Mouse (Mus musculus): ENCODE measurements around the gene Bcl11b.
A peak's percentile ranks its signal among the peaks of the same experiment; 100 is the strongest.

Gene Bcl11b

GRCm38 (mm10) chr12:107931476-107931875 lies 71.9 kb downstream of the Bcl11b start:
- no peak for DNase-seq (ENCODE audit: low spot score)

- DNase-seq (ENCODE audit: low spot score): peak; percentile 27
These were observed 72.6 kb downstream of the Bcl11b start for GRCm38 (mm10) chr12:107930611-107931350.

DNA sequence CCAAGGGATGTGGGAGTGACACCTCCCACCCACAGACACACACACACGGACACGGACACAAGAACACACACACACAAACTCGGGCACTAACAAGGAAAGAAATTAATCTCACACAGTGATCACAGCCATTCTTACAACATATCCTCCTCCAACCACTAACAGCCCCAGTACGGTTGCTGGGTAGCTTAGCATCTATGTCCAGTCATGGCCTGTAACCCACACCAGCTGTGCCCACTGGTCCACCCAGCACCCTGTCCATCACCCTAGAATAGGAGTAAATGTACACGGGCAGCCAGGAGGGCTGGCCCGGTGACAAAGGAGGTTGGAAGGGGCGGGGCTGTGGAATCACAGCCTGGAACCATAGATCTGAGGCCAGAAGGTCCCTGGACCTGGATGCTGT lies 74.5 kb downstream of the Bcl11b start:
- DNase-seq (ENCODE audit: low spot score): no peak

GRCm38 (mm10) chr12:107928464-107928901 lies 74.9 kb downstream of the Bcl11b start:
- no peak for DNase-seq (ENCODE audit: low spot score)

DNA sequence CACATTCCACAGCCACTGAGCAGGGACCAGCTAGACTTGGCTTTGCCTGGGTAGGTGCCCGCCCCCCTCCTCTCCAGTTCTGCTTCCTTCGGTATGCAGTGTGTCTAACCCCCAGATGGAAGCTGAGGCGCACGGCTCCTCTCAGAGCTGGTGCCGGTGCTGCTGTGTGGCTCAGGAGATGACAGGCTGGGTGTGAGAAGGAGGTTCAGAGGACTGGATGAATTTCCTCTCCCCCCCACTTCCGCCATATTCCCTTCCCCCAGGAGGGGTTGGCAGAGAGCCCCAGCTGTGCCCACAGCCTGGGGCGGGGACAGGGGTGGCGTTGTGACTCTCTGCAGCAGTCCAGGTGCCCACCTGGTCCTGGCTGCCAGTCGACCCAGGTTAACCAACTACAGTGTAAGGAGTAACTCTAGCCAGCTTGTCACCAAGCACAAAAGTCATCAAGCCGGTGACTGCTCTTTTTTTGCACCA lies 75.4 kb downstream of the Bcl11b start:
- DNase-seq (ENCODE audit: low spot score): no peak

DNA sequence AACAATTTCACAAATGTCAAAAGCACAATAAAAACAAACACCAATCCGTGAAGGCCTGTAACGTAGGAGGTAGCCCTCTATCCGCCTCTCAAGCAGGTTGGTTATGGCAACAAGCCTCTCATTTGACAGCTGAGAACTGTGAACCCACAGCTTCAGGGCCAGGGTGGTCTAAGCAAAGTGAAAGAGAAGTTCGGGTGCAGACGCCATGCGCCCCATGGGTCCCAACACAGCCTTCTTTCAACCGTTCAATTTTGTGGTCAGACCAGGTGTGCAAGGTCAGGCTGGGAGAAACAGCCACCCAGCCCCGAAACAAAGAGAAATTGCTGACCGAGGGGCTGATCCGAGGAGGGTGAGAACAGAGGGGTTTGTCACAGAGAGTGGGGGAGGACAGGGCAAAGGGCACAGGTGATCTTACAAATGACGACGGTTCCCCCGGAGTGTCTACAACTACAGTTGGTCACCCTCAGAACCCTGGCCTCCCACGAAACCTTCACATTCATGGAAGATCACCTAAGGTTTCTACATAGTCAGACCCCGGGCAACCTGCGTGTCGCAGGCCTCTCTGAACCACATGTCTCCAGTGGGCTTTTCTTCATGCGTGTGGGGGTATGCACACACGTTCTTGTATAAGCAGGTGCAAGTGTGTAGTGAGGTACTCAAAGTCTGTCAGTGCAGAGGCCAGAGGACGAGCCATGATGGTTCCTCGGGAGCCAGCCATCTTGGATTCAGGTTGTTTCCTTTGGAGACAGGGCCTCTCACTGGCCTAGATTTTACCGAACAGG lies 77.1 kb downstream of the Bcl11b start:
- no peak for DNase-seq (ENCODE audit: low spot score)

GRCm38 (mm10) chr12:107924696-107925095 lies 78.7 kb downstream of the Bcl11b start:
- DNase-seq (ENCODE audit: low spot score): no peak

DNA sequence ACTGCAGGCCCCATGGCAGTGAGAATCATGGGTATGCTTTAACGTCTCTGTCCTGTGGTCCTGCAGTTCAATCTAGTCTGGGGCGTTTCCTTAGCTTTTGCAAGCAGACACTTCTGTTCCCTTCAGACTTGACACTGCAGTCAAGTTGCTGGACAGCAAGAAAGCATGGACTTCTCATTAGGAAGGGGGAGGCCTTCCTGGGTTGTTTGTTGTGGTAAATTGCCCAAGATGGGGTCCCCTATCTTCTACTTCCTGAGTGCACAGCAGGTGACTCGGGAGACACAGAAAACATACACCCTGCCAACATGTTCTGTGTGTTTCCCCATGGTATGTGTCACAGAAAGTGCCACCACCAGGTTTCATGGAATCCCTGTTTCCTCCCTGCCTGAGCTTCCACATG lies 79.4 kb downstream of the Bcl11b start:
- DNase-seq (ENCODE audit: low spot score): no peak

GRCm38 (mm10) chr12:107922180-107922579 lies 81.2 kb downstream of the Bcl11b start:
- DNase-seq (ENCODE audit: low spot score): no peak

DNA sequence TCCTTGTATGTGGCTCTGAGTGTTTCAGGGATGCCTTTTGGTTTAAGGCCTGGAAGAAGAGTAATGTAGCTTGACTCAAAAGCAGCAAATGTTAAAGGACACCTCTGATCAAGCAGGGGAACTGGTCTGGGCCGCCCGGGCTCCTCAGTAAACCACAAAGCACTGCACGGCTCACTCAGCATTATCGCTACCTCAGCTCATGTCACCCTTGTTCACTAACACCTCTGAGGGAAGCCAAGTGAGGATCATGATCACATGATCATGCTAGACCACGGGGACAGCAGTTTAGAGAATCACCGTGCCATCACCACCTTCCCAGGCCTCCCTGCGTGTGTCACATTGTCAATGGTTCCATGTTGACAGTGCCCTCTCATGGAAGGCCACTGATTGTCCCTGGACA lies 81.8 kb downstream of the Bcl11b start:
- no peak for DNase-seq (ENCODE audit: low spot score)

DNA sequence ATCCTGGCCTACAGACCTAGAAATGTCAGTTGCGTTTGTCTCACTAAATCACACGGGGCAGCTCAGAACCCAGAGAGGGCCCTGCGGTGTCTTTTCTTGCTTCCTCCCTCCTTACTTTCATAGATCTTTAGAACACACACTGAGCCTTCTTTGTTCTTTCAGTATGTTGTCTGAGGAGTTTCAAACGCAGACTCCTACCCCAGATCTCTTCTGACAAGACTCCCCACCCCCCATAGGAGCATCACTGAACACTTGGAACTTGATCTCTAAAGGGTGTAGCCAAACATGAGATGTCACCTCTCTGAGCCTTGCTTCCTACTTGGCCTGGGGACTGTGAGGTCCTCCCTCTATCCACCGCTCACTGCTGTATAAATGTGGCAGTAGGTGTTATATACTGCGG lies 82.2 kb downstream of the Bcl11b start:
- DNase-seq (ENCODE audit: low spot score): no peak

DNA sequence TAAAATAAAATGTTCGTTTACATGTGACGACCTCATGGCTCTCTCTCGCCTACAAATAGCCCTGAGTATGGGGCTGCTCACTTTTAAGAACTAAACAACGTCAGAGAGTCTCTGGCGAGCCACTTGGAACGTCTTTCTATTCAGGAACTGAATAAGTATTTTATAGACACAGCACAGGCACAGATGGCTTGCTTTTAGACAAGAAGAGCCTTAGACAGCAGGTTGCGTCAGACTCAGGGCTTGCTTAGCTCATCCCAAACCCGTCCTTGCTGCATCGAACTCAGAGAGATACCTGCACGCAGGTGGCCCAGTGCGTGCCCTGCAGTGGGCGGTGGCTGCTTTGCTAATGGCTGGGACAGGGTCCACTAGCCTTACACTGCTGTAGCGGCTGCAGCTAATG lies 82.7 kb downstream of the Bcl11b start:
- no peak for DNase-seq (ENCODE audit: low spot score)

DNA sequence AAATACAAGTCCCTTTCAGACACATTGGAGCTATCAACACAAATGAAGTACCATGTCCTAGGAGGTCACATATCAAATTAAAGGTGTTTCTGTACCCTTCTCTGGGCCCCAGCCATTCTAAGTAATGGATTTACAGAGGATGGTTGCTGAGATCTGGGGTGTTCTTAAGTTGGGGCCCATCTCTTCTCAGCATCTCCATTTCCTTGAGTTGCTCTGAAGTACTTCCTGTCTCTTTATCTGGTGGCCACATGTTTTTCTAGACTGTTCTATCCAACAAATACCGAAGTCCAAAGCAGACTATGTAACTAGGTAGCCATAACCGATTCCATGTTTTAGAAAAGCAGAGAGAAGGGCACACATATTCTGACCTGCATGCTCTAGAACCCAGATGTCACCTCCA lies 83.3 kb downstream of the Bcl11b start:
- DNase-seq (ENCODE audit: low spot score): no peak

- DNase-seq (ENCODE audit: low spot score): no peak
These were observed 84.6 kb downstream of the Bcl11b start for GRCm38 (mm10) chr12:107918779-107919178.

DNA sequence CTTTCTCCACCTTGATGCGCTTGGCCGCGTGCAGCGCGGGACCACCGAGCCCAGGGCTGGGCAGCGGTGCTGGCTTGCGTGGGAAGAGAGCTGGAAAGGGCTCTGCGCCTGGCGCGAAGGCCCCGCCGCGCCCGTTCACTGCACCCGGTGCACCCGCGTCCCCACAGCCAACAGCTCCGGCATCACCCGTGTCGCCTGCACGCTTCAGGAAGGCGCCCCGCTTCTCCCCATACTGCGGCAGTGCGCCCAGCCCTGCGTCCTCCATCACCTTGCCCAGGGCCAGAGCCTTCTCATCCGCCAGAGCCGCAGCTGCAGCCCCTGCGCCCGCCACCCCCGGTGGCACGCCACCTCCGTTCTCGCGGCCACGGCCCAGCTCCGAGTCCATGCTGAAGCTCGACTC lies 87.4 kb downstream of the Bcl11b start:
- no peak for DNase-seq (ENCODE audit: low spot score)

- DNase-seq (ENCODE audit: low spot score): peak; percentile 36
These were observed 88.0 kb downstream of the Bcl11b start for GRCm38 (mm10) chr12:107915396-107915795.

DNA sequence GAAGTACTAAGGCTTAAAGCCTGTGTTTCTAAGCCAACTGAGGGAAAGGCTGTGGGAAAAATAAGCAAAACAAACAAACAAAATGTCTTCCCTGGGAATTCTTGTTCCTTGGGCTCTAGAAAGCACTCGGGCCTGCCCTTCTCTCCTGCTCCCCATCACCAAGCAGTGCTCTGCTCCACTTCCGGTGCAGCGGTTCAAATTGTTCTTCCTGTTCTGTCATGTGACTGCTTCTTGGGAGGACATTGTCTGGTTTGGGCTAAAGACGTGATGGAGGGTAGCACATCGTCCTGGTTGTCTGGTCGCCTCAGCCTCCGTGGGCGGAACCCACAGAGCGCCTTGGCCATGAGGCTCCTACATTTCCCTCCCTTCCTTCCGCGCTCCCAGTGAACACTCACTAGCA lies 94.6 kb downstream of the Bcl11b start:
- no peak for DNase-seq (ENCODE audit: low spot score)

DNA sequence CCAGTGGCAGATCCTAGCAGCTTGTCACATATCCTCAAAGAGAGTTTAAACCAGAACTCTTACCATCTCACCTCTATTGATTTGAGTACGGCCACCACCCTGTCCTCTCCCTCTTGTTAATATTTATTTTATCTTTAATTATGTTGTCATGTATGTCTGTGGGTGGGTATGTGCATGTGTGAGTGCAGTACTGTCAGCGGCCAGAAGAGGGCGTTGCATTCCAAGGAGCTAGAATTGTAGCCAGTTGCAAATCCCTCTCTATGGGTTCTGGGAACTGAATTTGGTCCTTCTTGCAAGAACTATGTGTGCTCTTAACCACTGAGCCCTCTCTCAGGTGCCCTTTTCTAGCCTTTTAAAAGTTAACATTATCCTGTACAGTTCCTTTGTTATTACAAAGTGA lies 98.1 kb downstream of the Bcl11b start:
- DNase-seq (ENCODE audit: low spot score): no peak

DNA sequence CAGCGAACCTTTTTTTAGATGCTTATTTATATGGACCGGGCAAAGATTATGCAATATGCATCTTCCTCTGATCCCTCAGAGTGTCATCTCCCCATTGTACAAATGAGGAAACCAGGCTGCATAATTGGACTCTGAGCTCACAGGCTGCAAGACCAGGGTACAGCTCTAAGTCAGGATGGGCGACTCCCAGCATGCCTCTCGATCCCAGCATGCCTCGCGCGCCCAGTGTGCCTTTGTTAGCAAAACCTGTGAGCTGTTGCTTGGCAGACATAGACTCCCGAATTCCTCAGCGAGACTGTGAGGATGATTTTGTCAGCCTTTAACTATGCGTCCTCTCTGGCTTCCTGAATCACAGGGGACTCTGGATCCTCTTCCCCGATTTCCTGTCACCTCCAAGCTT lies 98.9 kb downstream of the Bcl11b start:
- DNase-seq (ENCODE audit: low spot score): no peak

DNA sequence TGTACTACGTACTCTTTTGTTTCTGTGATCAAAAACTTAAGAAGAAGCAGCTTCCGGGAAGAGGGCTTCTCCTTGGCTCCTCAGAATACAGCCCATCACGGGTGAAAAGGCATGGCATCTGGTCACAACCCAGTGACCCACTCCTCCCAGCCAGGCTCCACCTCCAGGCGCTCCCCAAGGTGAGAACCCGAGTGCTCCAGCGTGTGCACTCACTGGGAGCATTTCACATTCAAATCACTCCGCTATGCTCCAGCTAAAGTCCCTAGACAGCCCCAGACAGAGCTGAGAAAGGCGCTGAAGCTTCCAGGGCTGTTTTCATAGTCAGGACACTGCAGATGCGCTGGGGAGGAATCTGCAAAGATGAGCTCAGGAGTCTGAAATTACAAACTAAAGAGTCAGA lies 99.5 kb downstream of the Bcl11b start:
- DNase-seq (ENCODE audit: low spot score): no peak

DNA sequence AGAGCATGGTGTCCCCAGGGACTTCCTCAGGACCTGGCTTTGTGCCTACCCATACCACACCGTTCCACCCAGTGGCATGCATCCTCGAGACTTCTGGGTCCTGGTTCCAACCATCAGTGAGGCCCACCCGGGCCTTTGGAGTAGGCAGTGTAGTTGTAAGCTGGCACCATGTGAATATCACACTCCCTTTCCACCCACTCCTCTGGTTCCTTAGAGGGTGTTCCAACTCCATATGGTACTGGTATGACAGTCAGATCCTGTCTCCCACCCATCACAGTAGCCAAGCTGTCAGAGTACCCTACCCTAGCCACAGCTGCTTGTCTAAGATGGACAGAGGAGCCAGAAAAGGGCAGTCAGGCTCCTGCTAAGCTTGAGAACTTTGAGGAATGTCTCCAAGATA lies 112.0 kb downstream of the Bcl11b start:
- DNase-seq (ENCODE audit: low spot score): no peak

- DNase-seq (ENCODE audit: low spot score): no peak
These were observed 113.1 kb downstream of the Bcl11b start for GRCm38 (mm10) chr12:107890326-107890725.

- no peak for DNase-seq (ENCODE audit: low spot score)
These were observed 113.6 kb downstream of the Bcl11b start for GRCm38 (mm10) chr12:107889841-107890240.

Data from testis, postnatal 14 days (tissue).